ENCODE assay signal across 8 mouse cellular contexts in the genomic region with DNA sequence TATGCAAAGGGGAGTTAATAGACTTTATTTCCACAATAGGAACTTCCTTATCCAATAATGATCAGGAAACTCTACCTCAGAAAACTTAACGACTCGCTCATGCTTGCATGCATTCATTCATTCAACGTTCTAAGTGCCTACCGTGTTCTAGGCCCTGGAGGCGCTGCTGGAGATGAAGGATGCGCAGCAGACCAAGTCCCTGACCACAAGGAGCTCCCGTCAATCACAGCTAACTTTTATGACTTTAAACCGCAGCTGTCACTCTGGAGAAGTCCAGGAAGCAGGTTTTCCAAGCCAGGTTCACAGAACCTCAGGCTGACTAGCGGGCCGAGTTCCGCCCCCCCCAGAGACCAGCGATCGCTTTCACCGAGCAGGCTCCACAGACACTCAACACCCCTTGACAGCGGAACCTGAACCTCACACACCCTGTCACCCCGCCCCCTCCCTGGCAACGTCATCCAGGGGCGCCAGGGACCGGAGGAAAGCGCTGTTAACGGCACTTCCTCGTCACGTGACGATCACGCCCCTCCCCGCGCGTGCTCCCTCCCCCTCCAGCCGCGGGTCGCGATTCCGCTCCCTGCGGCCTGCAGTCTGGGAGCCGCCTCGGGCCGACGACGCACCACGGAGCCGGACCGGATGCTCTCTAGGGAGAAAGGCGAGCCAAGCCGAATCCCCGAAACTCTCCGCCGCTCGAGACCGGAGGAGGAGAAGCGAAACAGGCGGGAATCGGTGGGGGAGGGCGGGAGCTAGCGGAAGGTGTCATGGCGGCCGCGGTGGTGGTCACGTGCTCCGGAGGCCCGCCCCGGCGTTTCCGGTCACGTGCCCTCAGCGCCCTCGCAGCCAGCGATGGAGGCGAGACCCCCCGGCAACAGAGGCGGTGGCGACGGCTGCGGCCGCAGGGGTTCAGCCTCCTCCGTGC. TPM values are rescaled to one million over a fixed set of nuclear protein-coding genes. Genes with fewer than 3 reads are reported as not detected.
A peak's percentile ranks its signal among the peaks of the same experiment; 100 is the strongest.
DNase-seq lines count a peak whose midpoint lies in the region; ATAC-seq and TF ChIP-seq lines count a peak whose summit lies in the region.

Hps5 (minus strand) TSS at position 778 of the 919 bp plus-strand sequence.
Gtf2h1 (plus strand) TSS at position 817 of the 919 bp plus-strand sequence.

- TF ChIP-seq CTCF in liver, embryonic 14.5 days (IDR thresholded peaks at IDR 0.05; ENCODE audit: low read depth): no peak
- no peak for TF ChIP-seq CTCF in stomach, postnatal 0 days (IDR thresholded peaks at IDR 0.05; ENCODE audit: low read depth)

- H3K4me2 ChIP-seq in heart, embryonic 15.5 days: peak within 1 kb of the TSS; percentile 88
- H3K4me2 ChIP-seq in liver, embryonic 14.5 days (ENCODE audit: low read depth): peak within 1 kb of the TSS; percentile 82
- H3K4me2 ChIP-seq in neural tube, embryonic 11.5 days (ENCODE audit: low read depth): peak within 1 kb of the TSS; percentile 78
- H3K4me2 ChIP-seq in stomach, postnatal 0 days (replicated peaks; ENCODE audit: low read depth): peak within 1 kb of the TSS; percentile 69

- peak; percentile 92 for DNase-seq in c-Kit-negative CD71-positive TER-119-positive erythroid progenitor cells, embryonic 14.5 days (ENCODE audit: low read depth, low spot score)
- DNase-seq in forebrain, embryonic 10.5 days (ENCODE audit: extremely low spot score, low spot score): peak; percentile 97
- DNase-seq in kidney, postnatal 25 days: peak; percentile 99
- DNase-seq in liver, embryonic 14.5 days (ENCODE audit: low read depth in 3 of 3, low spot score in 3 of 3): peak; percentile 94 to 95 (median 95)
- peak; percentile 98 for DNase-seq in neural tube, embryonic 11.5 days (ENCODE audit: low spot score)
- DNase-seq in stomach, postnatal 0 days (ENCODE audit: low spot score): peak; percentile 99

- H3K4me1 ChIP-seq in forebrain, embryonic 10.5 days: peaks cover 31% of the 10 kb centered on the region
- H3K4me1 ChIP-seq in heart, embryonic 15.5 days (replicated peaks): peaks cover 19% of the 10 kb centered on the region
- H3K4me1 ChIP-seq in liver, embryonic 14.5 days (replicated peaks; ENCODE audit: control insufficient read depth in 2 of 2, insufficient read depth in 2 of 2, low read length in 1 of 2): peaks cover 9 to 16% of the 10 kb centered on the region in 2 experiments
- peaks cover 8% of the 10 kb centered on the region for H3K4me1 ChIP-seq in neural tube, embryonic 11.5 days (ENCODE audit: control insufficient read depth, insufficient read depth, low read length)
- H3K4me1 ChIP-seq in stomach, postnatal 0 days (replicated peaks; ENCODE audit: control insufficient read depth, insufficient read depth): no peaks in the 10 kb centered on the region

- TF ChIP-seq EP300 in liver, embryonic 14.5 days (IDR thresholded peaks at IDR 0.05; ENCODE audit: low read depth): peak; percentile 42; the same call in 1 of the 2 replicates
- no peak for TF ChIP-seq EP300 in stomach, postnatal 0 days (optimal IDR thresholded peaks at IDR 0.05)

- peak within 1 kb of the TSS; percentile 92 for H3K9ac ChIP-seq in heart, embryonic 15.5 days
- peak within 1 kb of the TSS; percentile 79 for H3K9ac ChIP-seq in liver, embryonic 14.5 days (replicated peaks)
- H3K9ac ChIP-seq in neural tube, embryonic 11.5 days (ENCODE audit: low read length): peak within 1 kb of the TSS; percentile 85
- H3K9ac ChIP-seq in stomach, postnatal 0 days (ENCODE audit: low read length): peak within 1 kb of the TSS; percentile 94

- under 1% methylated on average over 74 of the region's 75 CpGs for WGBS in forebrain, embryonic 10.5 days
- under 1% methylated on average over 58 of the region's 75 CpGs for WGBS in heart, embryonic 15.5 days
- WGBS in liver, embryonic 14.5 days (ENCODE audit: insufficient replicate concordance): under 1% methylated on average over 74 of the region's 75 CpGs
- under 1% methylated on average over 66 of the region's 75 CpGs for WGBS in neural tube, embryonic 11.5 days
- under 1% methylated on average over 66 of the region's 75 CpGs for WGBS in stomach, postnatal 0 days

- no peaks in the 10 kb centered on the region for H3K27me3 ChIP-seq in forebrain, embryonic 10.5 days (ENCODE audit: poor library complexity, severe bottlenecking)
- no peaks in the 10 kb centered on the region for H3K27me3 ChIP-seq in heart, embryonic 15.5 days
- H3K27me3 ChIP-seq in liver, embryonic 14.5 days (ENCODE audit: control insufficient read depth, insufficient read depth, low read length): no peaks in the 10 kb centered on the region
- no peaks in the 10 kb centered on the region for H3K27me3 ChIP-seq in neural tube, embryonic 11.5 days (ENCODE audit: control insufficient read depth, insufficient read depth, low read length)
- H3K27me3 ChIP-seq in stomach, postnatal 0 days (ENCODE audit: control insufficient read depth, insufficient read depth, low read length): no peaks in the 10 kb centered on the region

- H3K36me3 ChIP-seq in forebrain, embryonic 10.5 days (replicated peaks): peaks cover 30% of the 10 kb centered on the region
- peaks cover 3% of the 10 kb centered on the region for H3K36me3 ChIP-seq in heart, embryonic 15.5 days
- peaks cover 13% of the 10 kb centered on the region for H3K36me3 ChIP-seq in liver, embryonic 14.5 days (replicated peaks; ENCODE audit: control insufficient read depth, insufficient read depth, low read depth)
- no peaks in the 10 kb centered on the region for H3K36me3 ChIP-seq in neural tube, embryonic 11.5 days (ENCODE audit: control insufficient read depth, insufficient read depth, low read length)
- H3K36me3 ChIP-seq in stomach, postnatal 0 days (ENCODE audit: control insufficient read depth, insufficient read depth, low read length): no peaks in the 10 kb centered on the region

- no peaks in the 10 kb centered on the region for H3K9me3 ChIP-seq in forebrain, embryonic 10.5 days
- H3K9me3 ChIP-seq in heart, embryonic 15.5 days (replicated peaks): no peaks in the 10 kb centered on the region
- H3K9me3 ChIP-seq in liver, embryonic 14.5 days (ENCODE audit: control insufficient read depth, low read length): no peaks in the 10 kb centered on the region
- no peaks in the 10 kb centered on the region for H3K9me3 ChIP-seq in neural tube, embryonic 11.5 days (ENCODE audit: control insufficient read depth, low read length)
- no peaks in the 10 kb centered on the region for H3K9me3 ChIP-seq in stomach, postnatal 0 days (ENCODE audit: control insufficient read depth, low read length)

- peak within 1 kb of the TSS; percentile 97 for H3K4me3 ChIP-seq in forebrain, embryonic 10.5 days
- H3K4me3 ChIP-seq in heart, embryonic 15.5 days: peak within 1 kb of the TSS; percentile 84
- H3K4me3 ChIP-seq in liver, embryonic 14.5 days (ENCODE audit: insufficient read depth in 1 of 2, low read depth in 2 of 2, low read length in 2 of 2): peak within 1 kb of the TSS; percentile 86 to 91
- peak within 1 kb of the TSS; percentile 90 for H3K4me3 ChIP-seq in neural tube, embryonic 11.5 days (ENCODE audit: low read depth, low read length)
- H3K4me3 ChIP-seq in stomach, postnatal 0 days (ENCODE audit: low read depth, low read length): peak within 1 kb of the TSS; percentile 90

- H3K27ac ChIP-seq in forebrain, embryonic 10.5 days: peak within 1 kb of the TSS; percentile 100
- H3K27ac ChIP-seq in heart, embryonic 15.5 days: peak within 1 kb of the TSS; percentile 90
- peak within 1 kb of the TSS; percentile 49 for H3K27ac ChIP-seq in liver, embryonic 14.5 days
- H3K27ac ChIP-seq in neural tube, embryonic 11.5 days (ENCODE audit: low read depth, low read length): no peak within 1 kb of the TSS; the same call in 1 of the 2 replicates
- peak within 1 kb of the TSS; percentile 88 for H3K27ac ChIP-seq in stomach, postnatal 0 days (replicated peaks)

- peak; percentile 92 for ATAC-seq in CD4-positive, CD25-positive, alpha-beta regulatory T cell, adult 4 months
- peak; percentile 96 for ATAC-seq in heart, embryonic 15.5 days (replicated peaks; ENCODE audit: insufficient number of reproducible peaks, insufficient read depth, low FRiP score, low read depth)
- peak; percentile 97 for ATAC-seq in liver, embryonic 14.5 days (ENCODE audit: insufficient read depth)
- ATAC-seq in neural tube, embryonic 11.5 days (ENCODE audit: insufficient read depth, low FRiP score, low TSS enrichment): peak; percentile 98
- peak; percentile 96 for ATAC-seq in stomach, postnatal 0 days (ENCODE audit: low FRiP score, low TSS enrichment)

RNA-seq across cellular contexts. Expression of gene Hps5, which starts in this region (rescaled TPM):
- 10 to 100 TPM; 14.2 to 26.1 TPM for polyA plus RNA-seq in CD4-positive, CD25-positive, alpha-beta regulatory T cell, adult 4 months (2017; shearing (Covaris generic))
- polyA plus RNA-seq in forebrain, embryonic 10.5 days (2016; fragmentation: Nextera tagmentation; extraction: Ambion mirVana): 16.2 and 18.7 TPM in 2 replicates
- polyA plus RNA-seq in heart, embryonic 15.5 days (2015; fragmentation: Nextera tagmentation; extraction: Ambion mirVana): 9.5 and 13.6 TPM in 2 replicates
- 5.3 and 6.3 TPM in 2 replicates for polyA plus RNA-seq in liver, embryonic 14.5 days (2012; rRNA removed)
- 4.1 and 4.3 TPM in 2 replicates for polyA plus RNA-seq in liver, embryonic 14.5 days (2014; fragmentation: Nextera tagmentation; extraction: Ambion mirVana)
- polyA plus RNA-seq in neural tube, embryonic 11.5 days (2014; fragmentation: Nextera tagmentation; extraction: Ambion mirVana): 18.0 and 21.7 TPM in 2 replicates
- 6.4 and 7.0 TPM in 2 replicates for polyA plus RNA-seq in stomach, postnatal 0 days (2015; fragmentation: Nextera tagmentation; extraction: Ambion mirVana)

RNA-seq across cellular contexts. Expression of gene Gtf2h1, which starts in this region (rescaled TPM):
- polyA plus RNA-seq in CD4-positive, CD25-positive, alpha-beta regulatory T cell, adult 4 months (2017; shearing (Covaris generic)): 10 to 100 TPM; 20.7 to 28.1 TPM
- polyA plus RNA-seq in forebrain, embryonic 10.5 days (2016; fragmentation: Nextera tagmentation; extraction: Ambion mirVana): 51.2 and 54.1 TPM in 2 replicates
- polyA plus RNA-seq in heart, embryonic 15.5 days (2015; fragmentation: Nextera tagmentation; extraction: Ambion mirVana): 28.3 and 28.8 TPM in 2 replicates
- 8.1 and 13.4 TPM in 2 replicates for polyA plus RNA-seq in liver, embryonic 14.5 days (2012; rRNA removed)
- polyA plus RNA-seq in liver, embryonic 14.5 days (2014; fragmentation: Nextera tagmentation; extraction: Ambion mirVana): 27.8 and 33.1 TPM in 2 replicates
- 55.0 and 55.9 TPM in 2 replicates for polyA plus RNA-seq in neural tube, embryonic 11.5 days (2014; fragmentation: Nextera tagmentation; extraction: Ambion mirVana)
- polyA plus RNA-seq in stomach, postnatal 0 days (2015; fragmentation: Nextera tagmentation; extraction: Ambion mirVana): 28.0 and 29.0 TPM in 2 replicates
